Mouse (Mus musculus): ENCODE measurements at regions not wholly inside any gene's neighbourhood (a gene's known extent, or its start where the extent isn't known, plus 50 kb on each side); places are given as distances from the start of the nearest gene placed in this dataset.

- DNase-seq (ENCODE audit: low read depth, low spot score), result no peak
Observed at GRCm38 (mm10) chr14:120660321-120660781, 182.1 kb downstream of the Rap2a start.

- no peak for DNase-seq (ENCODE audit: low read depth, low spot score)
Observed at GRCm38 (mm10) chr14:120661111-120661510, 182.9 kb downstream of the Rap2a start.

GRCm38 (mm10) chr14:120669665-120670064, 191.4 kb downstream of the Rap2a start:
- DNase-seq (ENCODE audit: low read depth, low spot score), result no peak

GRCm38 (mm10) chr14:120675752-120676151, 197.5 kb downstream of the Rap2a start:
- DNase-seq (ENCODE audit: low read depth, low spot score), result no peak

GRCm38 (mm10) chr14:120678533-120678932, 200.3 kb downstream of the Rap2a start:
- no peak for DNase-seq (ENCODE audit: low read depth, low spot score)

- no peak for DNase-seq (ENCODE audit: low read depth, low spot score)
Observed at GRCm38 (mm10) chr14:120679072-120679471, 200.8 kb downstream of the Rap2a start.

GRCm38 (mm10) chr14:120680272-120680671, 202.0 kb downstream of the Rap2a start:
- no peak for DNase-seq (ENCODE audit: low read depth, low spot score)

- DNase-seq (ENCODE audit: low read depth, low spot score), result no peak
Observed at GRCm38 (mm10) chr14:120685263-120685662, 207.0 kb downstream of the Rap2a start.

GRCm38 (mm10) chr14:120685877-120686276, 207.6 kb downstream of the Rap2a start:
- no peak for DNase-seq (ENCODE audit: low read depth, low spot score)

- DNase-seq (ENCODE audit: low read depth, low spot score), result no peak
Observed at GRCm38 (mm10) chr14:120686751-120687150, 208.5 kb downstream of the Rap2a start.

- peak; percentile 21 for DNase-seq (ENCODE audit: low read depth, low spot score)
Observed at GRCm38 (mm10) chr14:120699378-120699777, 211.6 kb upstream of the Ipo5 start.

GRCm38 (mm10) chr14:120705301-120705801, 205.7 kb upstream of the Ipo5 start:
- no peak for DNase-seq (ENCODE audit: low read depth, low spot score)

- DNase-seq (ENCODE audit: low read depth, low spot score), result no peak
Observed at GRCm38 (mm10) chr14:120710782-120711181, 200.2 kb upstream of the Ipo5 start.

GRCm38 (mm10) chr14:120720464-120721445, 190.3 kb upstream of the Ipo5 start:
- DNase-seq (ENCODE audit: low read depth, low spot score), result peak; percentile 22

GRCm38 (mm10) chr14:120721593-120722461, 189.2 kb upstream of the Ipo5 start:
- DNase-seq (ENCODE audit: low read depth, low spot score), result no peak

- DNase-seq (ENCODE audit: low read depth, low spot score), result no peak
Observed at GRCm38 (mm10) chr14:120722546-120723112, 188.4 kb upstream of the Ipo5 start.

GRCm38 (mm10) chr14:120728107-120728506, 182.9 kb upstream of the Ipo5 start:
- DNase-seq (ENCODE audit: low read depth, low spot score), result peak; percentile 18

GRCm38 (mm10) chr14:120730226-120730625, 180.8 kb upstream of the Ipo5 start:
- DNase-seq (ENCODE audit: low read depth, low spot score), result no peak

GRCm38 (mm10) chr14:120731679-120732281, 179.2 kb upstream of the Ipo5 start:
- no peak for DNase-seq (ENCODE audit: low read depth, low spot score)

- DNase-seq (ENCODE audit: low read depth, low spot score), result no peak
Observed at GRCm38 (mm10) chr14:120732400-120733138, 178.5 kb upstream of the Ipo5 start.
